Mouse (Mus musculus): ENCODE results near the gene Rab30.
A peak's percentile ranks its signal among the peaks of the same experiment; 100 is the strongest.

Gene Rab30

GRCm38 (mm10) chr7:92832395-92832794 is 91.0 kb downstream of the Rab30 start:
- ATAC-seq (ENCODE audit: insufficient number of reproducible peaks, low FRiP score, low TSS enrichment): no peak

- no peak for ATAC-seq (ENCODE audit: insufficient number of reproducible peaks, low FRiP score, low TSS enrichment)
These were observed 93.0 kb downstream of the Rab30 start for GRCm38 (mm10) chr7:92834391-92834790.

GRCm38 (mm10) chr7:92836447-92836846 is 95.0 kb downstream of the Rab30 start:
- no peak for ATAC-seq (ENCODE audit: insufficient number of reproducible peaks, low FRiP score, low TSS enrichment)

- no peak for ATAC-seq (ENCODE audit: insufficient number of reproducible peaks, low FRiP score, low TSS enrichment)
These were observed 95.8 kb downstream of the Rab30 start for GRCm38 (mm10) chr7:92837226-92837625.

- ATAC-seq (ENCODE audit: insufficient number of reproducible peaks, low FRiP score, low TSS enrichment): no peak
These were observed 96.5 kb downstream of the Rab30 start for GRCm38 (mm10) chr7:92837907-92838306.

GRCm38 (mm10) chr7:92842254-92842653 is 100.9 kb downstream of the Rab30 start:
- no peak for ATAC-seq (ENCODE audit: insufficient number of reproducible peaks, low FRiP score, low TSS enrichment)

GRCm38 (mm10) chr7:92848246-92848645 is 106.8 kb downstream of the Rab30 start:
- no peak for ATAC-seq (ENCODE audit: insufficient number of reproducible peaks, low FRiP score, low TSS enrichment)

- no peak for ATAC-seq (ENCODE audit: insufficient number of reproducible peaks, low FRiP score, low TSS enrichment)
These were observed 125.1 kb downstream of the Rab30 start for GRCm38 (mm10) chr7:92866526-92866925.

- ATAC-seq (ENCODE audit: insufficient number of reproducible peaks, low FRiP score, low TSS enrichment): no peak
These were observed 128.8 kb downstream of the Rab30 start for GRCm38 (mm10) chr7:92870161-92870560.

GRCm38 (mm10) chr7:92871596-92871995 is 130.2 kb downstream of the Rab30 start:
- ATAC-seq (ENCODE audit: insufficient number of reproducible peaks, low FRiP score, low TSS enrichment): no peak

GRCm38 (mm10) chr7:92874116-92874675 is 132.8 kb downstream of the Rab30 start, which contains the start of the genes Ddias and Prcp:
Gene Ddias, minus strand, starts transcription at chr7:92874247.
Gene Prcp, plus strand, starts transcription at chr7:92874470.
- ATAC-seq (ENCODE audit: insufficient number of reproducible peaks, low FRiP score, low TSS enrichment): peak; percentile 78

- ATAC-seq (ENCODE audit: insufficient number of reproducible peaks, low FRiP score, low TSS enrichment): peak; percentile 95
These were observed 133.5 kb downstream of the Rab30 start for GRCm38 (mm10) chr7:92874761-92875408.

GRCm38 (mm10) chr7:92876066-92876465 is 134.7 kb downstream of the Rab30 start:
- ATAC-seq (ENCODE audit: insufficient number of reproducible peaks, low FRiP score, low TSS enrichment): no peak

- ATAC-seq (ENCODE audit: insufficient number of reproducible peaks, low FRiP score, low TSS enrichment): no peak
These were observed 135.1 kb downstream of the Rab30 start for GRCm38 (mm10) chr7:92876538-92876937.

- ATAC-seq (ENCODE audit: insufficient number of reproducible peaks, low FRiP score, low TSS enrichment): no peak
These were observed 137.3 kb downstream of the Rab30 start for GRCm38 (mm10) chr7:92878575-92879285.

- ATAC-seq (ENCODE audit: insufficient number of reproducible peaks, low FRiP score, low TSS enrichment): no peak
These were observed 142.7 kb downstream of the Rab30 start for GRCm38 (mm10) chr7:92883850-92884716.

GRCm38 (mm10) chr7:92884998-92885660 is 143.7 kb downstream of the Rab30 start:
- ATAC-seq (ENCODE audit: insufficient number of reproducible peaks, low FRiP score, low TSS enrichment): no peak

GRCm38 (mm10) chr7:92886801-92887200 is 145.4 kb downstream of the Rab30 start:
- ATAC-seq (ENCODE audit: insufficient number of reproducible peaks, low FRiP score, low TSS enrichment): no peak

- ATAC-seq (ENCODE audit: insufficient number of reproducible peaks, low FRiP score, low TSS enrichment): no peak
These were observed 145.8 kb downstream of the Rab30 start for GRCm38 (mm10) chr7:92887230-92887629.

- ATAC-seq (ENCODE audit: insufficient number of reproducible peaks, low FRiP score, low TSS enrichment): no peak
These were observed 148.8 kb downstream of the Rab30 start for GRCm38 (mm10) chr7:92890211-92890610.
